Mouse (Mus musculus): ENCODE measurements around the gene Hist1h2bn. TPM values are rescaled to one million over a fixed set of nuclear protein-coding genes. Genes with fewer than 3 reads are reported as not detected.
"Not testable (repeated sequence)": the region's sequence is repeated elsewhere in the genome, so short reads cannot be mapped to it uniquely, and the experiment has no call there.

Hist1h2bn gene
- total RNA-seq, 2 experiments from 2014 or later: 3.9 to 8.2 TPM

GRCm38 (mm10) chr13:21795584-21795983 lies 41.7 kb downstream of the Hist1h2bn start:
- no peak for DNase-seq (ENCODE audit: low spot score in 2 of 2)
- intact Hi-C loops (cut with DNase I): no loop called here

- DNase-seq (ENCODE audit: low spot score in 2 of 2); intact Hi-C loops (cut with DNase I): not testable (repeated sequence)
Measured at GRCm38 (mm10) chr13:21797163-21797562, 43.2 kb downstream of the Hist1h2bn start.

GRCm38 (mm10) chr13:21803058-21803457 lies 49.1 kb downstream of the Hist1h2bn start:
- DNase-seq (ENCODE audit: low spot score in 2 of 2); intact Hi-C loops (cut with DNase I): not testable (repeated sequence)

Small RNAs within 50 kb of the gene (microRNA-seq; reads per million reads assigned to microRNA genes)
- gene Gm44346 (0 reads per million in 2 experiments), gene Gm44357 (0 reads per million in 2 experiments), gene Gm44367 (0 reads per million in 2 experiments), gene Gm44454 (0 reads per million in 2 experiments)

Other genes starting within 250 kb of the Hist1h2bn start
- gene Zkscan8, start 223.0 kb upstream of the Hist1h2bn start, total RNA-seq (2021): 10 to 100 TPM; 17.2 to 19.5 TPM
- not detected for gene Olfr1366, start 211.3 kb upstream of the Hist1h2bn start, total RNA-seq (2021)
- not detected for gene Olfr1535, start 194.2 kb upstream of the Hist1h2bn start, total RNA-seq (2021)
- gene Olfr1364, start 172.4 kb upstream of the Hist1h2bn start, total RNA-seq (2021): not detected
- not detected for gene Olfr1362, start 140.1 kb upstream of the Hist1h2bn start, total RNA-seq (2021)
- gene Olfr11, start 111.6 kb upstream of the Hist1h2bn start, total RNA-seq (2021): not detected
- not detected for gene Olfr1361, start 90.7 kb upstream of the Hist1h2bn start, total RNA-seq (2021)
- gene Olfr1360, start 76.7 kb upstream of the Hist1h2bn start, total RNA-seq (2021): not detected
- gene Olfr1359, start 56.0 kb upstream of the Hist1h2bn start, total RNA-seq (2021): not detected
- 10 to 100 TPM; 31.3 to 46.4 TPM for gene Hist1h2bl, start 38.0 kb upstream of the Hist1h2bn start, total RNA-seq (2021)
- gene Hist1h2ai, start 37.7 kb upstream of the Hist1h2bn start, total RNA-seq (2021): 10 to 100 TPM; 19.5 to 32.4 TPM
- 10 to 100 TPM; 58.0 to 64.8 TPM for gene Hist1h3h, start 36.5 kb upstream of the Hist1h2bn start, total RNA-seq (2021)
- gene Hist1h2bm, start 32.1 kb upstream of the Hist1h2bn start, total RNA-seq (2021): 1 to 10 TPM; 3.8 to 4.5 TPM
- gene Hist1h4j, start 19.1 kb upstream of the Hist1h2bn start, total RNA-seq (2021): 10 to 100 TPM; 18.4 to 22.2 TPM
- 100 to 1,000 TPM; 333 to 391 TPM for gene Hist1h4k, start 3.6 kb upstream of the Hist1h2bn start, total RNA-seq (2021)
- 10 to 100 TPM; 13.8 TPM for gene Hist1h2ak, start 296 bp upstream of the Hist1h2bn start, total RNA-seq (2021)
- 10 to 100 TPM in 1 of 2 experiments, 1 to 10 TPM in 1; 5.3 to 10.6 TPM for gene Hist1h1b, start 26.5 kb downstream of the Hist1h2bn start, total RNA-seq (2021)
- 10 to 100 TPM; 61.5 to 78.2 TPM for gene Hist1h3i, start 29.2 kb downstream of the Hist1h2bn start, total RNA-seq (2021)
- 1 to 10 TPM in 1 of 2 experiments, not detected in 1; 1.1 TPM for gene Hist1h2an, start 33.1 kb downstream of the Hist1h2bn start, total RNA-seq (2021)
- 10 to 100 TPM in 1 of 2 experiments, 1 to 10 TPM in 1; 5.8 to 12.1 TPM for gene Hist1h2bp, start 33.3 kb downstream of the Hist1h2bn start, total RNA-seq (2021)
- 10 to 100 TPM; 44.4 to 48.2 TPM for gene Hist1h2bq, start 56.1 kb downstream of the Hist1h2bn start, total RNA-seq (2021)
- gene Hist1h2ao, start 56.3 kb downstream of the Hist1h2bn start, total RNA-seq (2021): 10 to 100 TPM in 1 of 2 experiments, 1 to 10 TPM in 1; 5.4 to 34.0 TPM
- gene Hist1h4m, start 57.6 kb downstream of the Hist1h2bn start, total RNA-seq (2021): 100 to 1,000 TPM; 222 to 263 TPM
- 10 to 100 TPM; 23.9 to 43.9 TPM for gene Hist1h4n, start 78.1 kb downstream of the Hist1h2bn start, total RNA-seq (2021)
- gene Hist1h2ap, start 79.4 kb downstream of the Hist1h2bn start, total RNA-seq (2021): 10 to 100 TPM in 1 of 2 experiments, not detected in 1; 23.4 TPM
- 10 to 100 TPM; 44.1 to 47.5 TPM for gene Hist1h2br, start 79.6 kb downstream of the Hist1h2bn start, total RNA-seq (2021)
- 1 to 10 TPM; 2.6 to 3.3 TPM for gene Zfp184, start 191.0 kb downstream of the Hist1h2bn start, total RNA-seq (2021)
- not detected for gene Pom121l2, start 227.1 kb downstream of the Hist1h2bn start, total RNA-seq (2021)